Mouse (Mus musculus): ENCODE results near the gene Phf10. TPM values are rescaled to one million over a fixed set of nuclear protein-coding genes. Genes with fewer than 3 reads are reported as not detected.

Gene Phf10
- polyA plus RNA-seq, 1 experiment = 23.4 TPM

GRCm38 (mm10) chr17:14930697-14931096 is 30.4 kb downstream of the Phf10 start:
- no peak overlapping the region for H3K4me3 ChIP-seq (ENCODE audit: insufficient read depth, low read depth, low read length)
- H3K4me1 ChIP-seq (ENCODE audit: control insufficient read depth, insufficient read depth, low read length) = no peaks in the 10 kb centered on the region
- 79% methylated on average over 7 of the region's 7 CpGs for WGBS
- H3K36me3 ChIP-seq (ENCODE audit: control insufficient read depth, insufficient read depth, low read length) = no peaks in the 10 kb centered on the region
- DNase-seq = no peak
- TF ChIP-seq CTCF (conservative IDR thresholded peaks at IDR 0.05; ENCODE audit: insufficient read depth, insufficient read length, low read depth, low read length) (no peak), POLR2A (IDR thresholded peaks at IDR 0.05; ENCODE audit: low read depth, low read length) (no peak)
- H3K27me3 ChIP-seq (replicated peaks; ENCODE audit: control insufficient read depth, insufficient read depth, low read length) = no peaks in the 10 kb centered on the region
- no peak overlapping the region for H3K27ac ChIP-seq (ENCODE audit: insufficient read depth, low read depth, low read length)

GRCm38 (mm10) chr17:14928631-14929030 is 32.4 kb downstream of the Phf10 start:
- DNase-seq = no peak
- no peak overlapping the region for H3K4me3 ChIP-seq (ENCODE audit: insufficient read depth, low read depth, low read length)
- TF ChIP-seq CTCF (conservative IDR thresholded peaks at IDR 0.05; ENCODE audit: insufficient read depth, insufficient read length, low read depth, low read length) (no peak), POLR2A (IDR thresholded peaks at IDR 0.05; ENCODE audit: low read depth, low read length) (no peak)
- 71% methylated on average over 5 of the region's 5 CpGs for WGBS
- H3K36me3 ChIP-seq (ENCODE audit: control insufficient read depth, insufficient read depth, low read length) = no peaks in the 10 kb centered on the region
- H3K27me3 ChIP-seq (replicated peaks; ENCODE audit: control insufficient read depth, insufficient read depth, low read length) = no peaks in the 10 kb centered on the region
- no peak overlapping the region for H3K27ac ChIP-seq (ENCODE audit: insufficient read depth, low read depth, low read length)
- H3K4me1 ChIP-seq (ENCODE audit: control insufficient read depth, insufficient read depth, low read length) = no peaks in the 10 kb centered on the region

- Histone ChIP-seq H3K27ac (ENCODE audit: insufficient read depth, low read depth, low read length) (no peak overlapping the region), H3K4me1 (ENCODE audit: control insufficient read depth, insufficient read depth, low read length) (no peaks in the 10 kb centered on the region), H3K27me3 (replicated peaks; ENCODE audit: control insufficient read depth, insufficient read depth, low read length) (no peaks in the 10 kb centered on the region), H3K36me3 (ENCODE audit: control insufficient read depth, insufficient read depth, low read length) (no peaks in the 10 kb centered on the region), H3K4me3 (ENCODE audit: insufficient read depth, low read depth, low read length) (no peak overlapping the region)
- no peak for TF ChIP-seq POLR2A (IDR thresholded peaks at IDR 0.05; ENCODE audit: low read depth, low read length)
- no peak for TF ChIP-seq CTCF (conservative IDR thresholded peaks at IDR 0.05; ENCODE audit: insufficient read depth, insufficient read length, low read depth, low read length)
- WGBS = 78% methylated on average over 8 of the region's 8 CpGs
- DNase-seq = no peak
Measured at GRCm38 (mm10) chr17:14927644-14928218, 33.3 kb downstream of the Phf10 start.

GRCm38 (mm10) chr17:14921582-14921981 is 39.5 kb downstream of the Phf10 start:
- DNase-seq = no peak
- TF ChIP-seq POLR2A (IDR thresholded peaks at IDR 0.05; ENCODE audit: low read depth, low read length) = no peak
- TF ChIP-seq CTCF (conservative IDR thresholded peaks at IDR 0.05; ENCODE audit: insufficient read depth, insufficient read length, low read depth, low read length) = no peak
- WGBS = 32% methylated on average over 6 of the region's 6 CpGs
- H3K4me1 ChIP-seq (ENCODE audit: control insufficient read depth, insufficient read depth, low read length) = no peaks in the 10 kb centered on the region
- no peaks in the 10 kb centered on the region for H3K36me3 ChIP-seq (ENCODE audit: control insufficient read depth, insufficient read depth, low read length)
- no peak overlapping the region for H3K4me3 ChIP-seq (ENCODE audit: insufficient read depth, low read depth, low read length)
- H3K27ac ChIP-seq (ENCODE audit: insufficient read depth, low read depth, low read length) = no peak overlapping the region
- H3K27me3 ChIP-seq (replicated peaks; ENCODE audit: control insufficient read depth, insufficient read depth, low read length) = no peaks in the 10 kb centered on the region

DNA sequence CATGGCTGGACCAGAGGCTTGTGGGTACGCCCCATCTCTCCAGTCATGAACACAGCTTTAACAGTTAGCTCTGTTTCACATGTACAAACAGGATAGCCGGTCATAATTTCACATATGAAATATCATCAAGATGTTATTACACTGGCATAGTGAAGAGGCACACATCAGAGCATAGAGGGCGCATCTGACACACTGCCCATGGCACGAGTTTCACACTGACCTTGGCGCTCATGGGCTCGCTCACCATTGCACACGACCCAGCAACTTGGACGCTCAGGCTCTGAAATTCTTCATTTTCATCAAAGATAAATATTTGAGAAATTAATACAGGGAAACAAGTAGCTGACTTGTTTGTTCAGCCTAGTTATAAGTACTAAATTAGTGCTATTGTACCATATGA is 43.2 kb downstream of the Phf10 start:
- Histone ChIP-seq H3K27me3 (replicated peaks; ENCODE audit: control insufficient read depth, insufficient read depth, low read length) (no peaks in the 10 kb centered on the region), H3K4me1 (ENCODE audit: control insufficient read depth, insufficient read depth, low read length) (no peaks in the 10 kb centered on the region), H3K27ac (ENCODE audit: insufficient read depth, low read depth, low read length) (no peak overlapping the region), H3K4me3 (ENCODE audit: insufficient read depth, low read depth, low read length) (no peak overlapping the region), H3K36me3 (ENCODE audit: control insufficient read depth, insufficient read depth, low read length) (no peaks in the 10 kb centered on the region)
- WGBS = 84% methylated on average over 8 of the region's 8 CpGs
- no peak for DNase-seq
- TF ChIP-seq POLR2A (IDR thresholded peaks at IDR 0.05; ENCODE audit: low read depth, low read length) = no peak
- no peak for TF ChIP-seq CTCF (conservative IDR thresholded peaks at IDR 0.05; ENCODE audit: insufficient read depth, insufficient read length, low read depth, low read length)

- Histone ChIP-seq H3K36me3 (ENCODE audit: control insufficient read depth, insufficient read depth, low read length) (no peaks in the 10 kb centered on the region), H3K27ac (ENCODE audit: insufficient read depth, low read depth, low read length) (no peak overlapping the region), H3K4me1 (ENCODE audit: control insufficient read depth, insufficient read depth, low read length) (no peaks in the 10 kb centered on the region), H3K27me3 (replicated peaks; ENCODE audit: control insufficient read depth, insufficient read depth, low read length) (no peaks in the 10 kb centered on the region), H3K4me3 (ENCODE audit: insufficient read depth, low read depth, low read length) (no peak overlapping the region)
- no peak for TF ChIP-seq POLR2A (IDR thresholded peaks at IDR 0.05; ENCODE audit: low read depth, low read length)
- no peak for TF ChIP-seq CTCF (conservative IDR thresholded peaks at IDR 0.05; ENCODE audit: insufficient read depth, insufficient read length, low read depth, low read length)
- no peak for DNase-seq
- WGBS = 88% methylated on average over 4 of the region's 4 CpGs
Measured at GRCm38 (mm10) chr17:14914401-14914800, 46.7 kb downstream of the Phf10 start.

GRCm38 (mm10) chr17:14912981-14913380 is 48.1 kb downstream of the Phf10 start:
- 91% methylated on average over 8 of the region's 8 CpGs for WGBS
- no peak overlapping the region for H3K4me3 ChIP-seq (ENCODE audit: insufficient read depth, low read depth, low read length)
- TF ChIP-seq CTCF (conservative IDR thresholded peaks at IDR 0.05; ENCODE audit: insufficient read depth, insufficient read length, low read depth, low read length) (no peak), POLR2A (IDR thresholded peaks at IDR 0.05; ENCODE audit: low read depth, low read length) (no peak)
- DNase-seq = no peak
- H3K27me3 ChIP-seq (replicated peaks; ENCODE audit: control insufficient read depth, insufficient read depth, low read length) = no peaks in the 10 kb centered on the region
- no peaks in the 10 kb centered on the region for H3K36me3 ChIP-seq (ENCODE audit: control insufficient read depth, insufficient read depth, low read length)
- no peak overlapping the region for H3K27ac ChIP-seq (ENCODE audit: insufficient read depth, low read depth, low read length)
- H3K4me1 ChIP-seq (ENCODE audit: control insufficient read depth, insufficient read depth, low read length) = no peaks in the 10 kb centered on the region
